Mouse (Mus musculus) thymus, adult 2 months (tissue): ENCODE results near the gene Nat8f4. TPM values are rescaled to one million over a fixed set of nuclear protein-coding genes. Genes with fewer than 3 reads are reported as not detected.

Experiments
- DNase-seq: peaks from one replicate; pipeline ENCODE4 v3.0.0; 2021
- H3K27ac ChIP-seq: fragments of 200-500 bp; 2 replicates; pipeline ENCODE4 v1.5.1; 2012; ENCODE audit warnings: low read length, control low read depth; ENCODE audit not compliant: control insufficient read depth, insufficient read depth
- H3K27me3 ChIP-seq: fragments of 200-500 bp; 2 replicates; pipeline ENCODE4 v1.6.1; 2012; ENCODE audit warnings: mild to moderate bottlenecking, low read length, moderate library complexity, mixed read lengths; ENCODE audit not compliant: control insufficient read depth, insufficient read depth
- H3K36me3 ChIP-seq: fragments of 200-500 bp; 2 replicates; pipeline ENCODE4 v1.6.1; 2012; ENCODE audit warnings: mild to moderate bottlenecking, low read length, moderate library complexity; ENCODE audit not compliant: control insufficient read depth, insufficient read depth
- H3K4me1 ChIP-seq: fragments of 200-500 bp; replicated peaks from 2 replicates; pipeline ENCODE4 v1.6.1; 2012; ENCODE audit warnings: low read length; ENCODE audit not compliant: control insufficient read depth, insufficient read depth
- H3K4me3 ChIP-seq: fragments of 200-500 bp; 2 replicates; pipeline ENCODE4 v1.5.1; 2012; ENCODE audit warnings: mild to moderate bottlenecking, low read length, control low read depth, moderate library complexity; ENCODE audit not compliant: control insufficient read depth, insufficient read depth
- CTCF ChIP-seq: fragments of 200-500 bp; IDR thresholded peaks from 2 replicates; pipeline ENCODE4 v1.5.1; 2012; ENCODE audit warnings: mild to moderate bottlenecking, control low read depth, low read length, moderate library complexity, borderline replicate concordance; ENCODE audit not compliant: control insufficient read depth, poor library complexity, insufficient read depth; ENCODE audit errors: extremely low read depth
- POLR2A ChIP-seq: fragments of 200-500 bp; IDR thresholded peaks from 2 replicates; pipeline ENCODE4 v1.6.1; 2012; ENCODE audit warnings: mild to moderate bottlenecking, low read length, control low read depth, moderate library complexity; ENCODE audit not compliant: control insufficient read depth, poor library complexity, insufficient read depth; ENCODE audit errors: extremely low read depth
- WGBS: fragments of 180-500 bp; shearing (Covaris S2); methylation state at CpG from one replicate; pipeline ENCODE4 v1.1.7; 2018; 5-methylcytosine and 5-hydroxymethylcytosine counted together
- polyA plus RNA-seq: library from polyadenylated mRNA; depleted of rRNA; stranded (reverse); fragments of >200 nt; gene quantifications from 2 replicates; pipeline ENCODE4 v1.2.3, GENCODE M21; 2012; rRNA removed

Gene Nat8f4
- polyA plus RNA-seq, 1 experiment = 4.1 TPM

GRCm38 (mm10) chr6:85861247-85861646 lies 43.4 kb downstream of the Nat8f4 start:
- Histone ChIP-seq H3K4me3 (no peak overlapping the region), H3K27ac (no peak overlapping the region), H3K27me3 (no peaks in the 10 kb centered on the region), H3K4me1 (no peaks in the 10 kb centered on the region), H3K36me3 (no peaks in the 10 kb centered on the region)
- 98% methylated on average over 3 of the region's 3 CpGs for WGBS
- DNase-seq = no peak
- no peak for TF ChIP-seq CTCF
- TF ChIP-seq POLR2A = no peak

- 97% methylated on average over 1 of the region's 1 CpGs for WGBS
- no peak overlapping the region for H3K27ac ChIP-seq
- no peaks in the 10 kb centered on the region for H3K27me3 ChIP-seq
- DNase-seq = no peak
- TF ChIP-seq POLR2A (no peak), CTCF (no peak)
- H3K4me1 ChIP-seq = no peaks in the 10 kb centered on the region
- no peak overlapping the region for H3K4me3 ChIP-seq
- no peaks in the 10 kb centered on the region for H3K36me3 ChIP-seq
Observed at GRCm38 (mm10) chr6:85856194-85856678, 48.4 kb downstream of the Nat8f4 start.

GRCm38 (mm10) chr6:85853481-85853880 lies 51.2 kb downstream of the Nat8f4 start:
- WGBS = 93% methylated on average over 3 of the region's 3 CpGs
- TF ChIP-seq CTCF (no peak), POLR2A (no peak)
- DNase-seq = no peak
- Histone ChIP-seq H3K27me3 (no peaks in the 10 kb centered on the region), H3K27ac (no peak overlapping the region), H3K4me1 (no peaks in the 10 kb centered on the region), H3K4me3 (no peak overlapping the region), H3K36me3 (no peaks in the 10 kb centered on the region)

DNA sequence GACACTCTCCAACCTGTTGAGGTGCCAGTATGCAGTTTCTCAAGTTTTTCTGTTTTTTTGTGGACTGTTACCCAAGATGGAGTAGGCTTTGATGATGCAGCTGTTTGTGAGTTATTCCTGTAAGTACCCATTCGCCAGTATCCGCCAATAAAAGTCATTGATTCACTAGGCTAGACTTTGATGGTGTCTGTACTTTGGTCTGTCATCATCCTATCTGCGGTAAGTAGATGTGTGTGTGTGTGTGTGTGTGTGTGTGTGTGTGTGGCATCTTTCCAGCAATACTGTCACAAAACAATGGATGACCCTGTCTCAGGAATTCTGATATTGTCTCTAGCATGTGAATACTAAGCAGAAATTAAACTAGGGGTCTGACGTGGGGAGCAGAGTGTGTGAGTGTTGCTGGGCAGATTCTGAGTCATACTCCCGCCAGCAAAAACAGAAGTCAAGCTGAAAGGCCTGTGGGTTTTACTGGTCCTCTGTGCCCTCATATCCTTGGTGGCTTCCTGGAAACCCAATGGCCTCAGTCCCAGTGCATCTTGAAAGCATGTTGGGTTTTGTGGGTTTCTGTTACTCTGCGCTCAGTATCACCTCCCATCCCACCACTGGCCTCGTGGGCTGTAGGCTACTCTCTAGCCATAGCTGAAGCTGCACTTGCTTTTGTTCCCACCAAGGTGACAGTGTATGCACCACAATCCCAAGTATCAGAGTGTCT lies 53.5 kb downstream of the Nat8f4 start:
- Histone ChIP-seq H3K4me3 (no peak overlapping the region), H3K27ac (no peak overlapping the region), H3K4me1 (no peaks in the 10 kb centered on the region), H3K36me3 (no peaks in the 10 kb centered on the region), H3K27me3 (no peaks in the 10 kb centered on the region)
- DNase-seq = no peak
- WGBS = 46% methylated on average over 7 of the region's 7 CpGs
- TF ChIP-seq POLR2A = no peak
- no peak for TF ChIP-seq CTCF

- Histone ChIP-seq H3K4me3 (no peak overlapping the region), H3K27ac (no peak overlapping the region), H3K36me3 (no peaks in the 10 kb centered on the region), H3K4me1 (no peaks in the 10 kb centered on the region), H3K27me3 (no peaks in the 10 kb centered on the region)
- DNase-seq = no peak
- 79% methylated on average over 2 of the region's 2 CpGs for WGBS
- no peak for TF ChIP-seq POLR2A
- no peak for TF ChIP-seq CTCF
Observed at GRCm38 (mm10) chr6:85849240-85849639, 55.4 kb downstream of the Nat8f4 start.

Other genes with a start within 250 kb of the Nat8f4 start
- gene Nat8f7, start 191.7 kb downstream of the Nat8f4 start, polyA plus RNA-seq = 0.27 and 0.55 TPM in 2 replicates
- gene Nat8f3, start 139.1 kb downstream of the Nat8f4 start, polyA plus RNA-seq = 0.15 TPM in 1 of 2 replicates, not detected in the other
- gene Nat8f6, start 83.9 kb downstream of the Nat8f4 start, polyA plus RNA-seq = 0.11 and 0.34 TPM in 2 replicates
- gene Nat8f5, start 83.9 kb downstream of the Nat8f4 start, polyA plus RNA-seq = 0.18 and 0.22 TPM in 2 replicates
- gene Nat8, start 72.8 kb downstream of the Nat8f4 start, polyA plus RNA-seq = 0.33 and 0.35 TPM in 2 replicates
- gene Nat8f2, start 35.7 kb downstream of the Nat8f4 start, polyA plus RNA-seq = 0.04 and 0.45 TPM in 2 replicates
- gene Tprkb, start 7.0 kb upstream of the Nat8f4 start, polyA plus RNA-seq = 16.8 and 20.6 TPM in 2 replicates
- 10.3 and 12.5 TPM in 2 replicates for gene Nat8f1, start 10.8 kb upstream of the Nat8f4 start, polyA plus RNA-seq
- 60.8 and 65.6 TPM in 2 replicates for gene Dusp11, start 56.8 kb upstream of the Nat8f4 start, polyA plus RNA-seq
- gene Figla, start 111.3 kb upstream of the Nat8f4 start, polyA plus RNA-seq = not detected in 2 replicates
- 0.08 and 0.31 TPM in 2 replicates for gene Add2, start 123.8 kb upstream of the Nat8f4 start, polyA plus RNA-seq